Comparison of ENCODE assay signal across 8 mouse cellular contexts in the genomic region with DNA sequence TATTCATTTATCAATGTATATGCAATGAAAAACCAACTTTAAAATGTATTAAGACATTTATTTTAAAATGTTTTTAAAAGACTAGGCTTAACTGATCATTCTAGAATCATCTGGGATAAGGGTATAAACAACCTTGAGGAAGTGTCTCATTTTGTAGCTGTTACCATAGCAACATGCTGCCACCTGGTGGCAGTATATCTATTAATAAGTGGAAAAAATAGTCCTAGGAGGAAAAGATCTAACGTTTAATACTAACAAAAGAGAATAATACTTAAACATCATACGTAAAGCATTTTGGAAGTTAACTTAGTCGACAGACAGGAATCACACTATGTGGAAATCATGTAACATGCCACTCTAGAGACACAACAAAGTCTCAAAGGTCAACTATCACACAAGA. TPM values are rescaled to one million over a fixed set of nuclear protein-coding genes. Genes with fewer than 3 reads are reported as not detected.
DNase-seq lines count a peak whose midpoint lies in the region; ATAC-seq and TF ChIP-seq lines count a peak whose summit lies in the region.

No protein-coding gene starts in this region.

- WGBS in liver, embryonic 14.5 days (ENCODE audit: insufficient replicate concordance): 44% methylated on average over 3 of the region's 3 CpGs
- WGBS in liver, embryonic 11.5 days: 64% methylated on average over 3 of the region's 3 CpGs

- DNase-seq in gastrocnemius, adult 18-20 months (ENCODE audit: low spot score): peak; percentile 15
- no peak for DNase-seq in gastrocnemius, adult 8-10 months (ENCODE audit: low spot score in 2 of 2)
- peak in 2 of 3 experiments; percentile 25 to 27 for DNase-seq in liver, embryonic 14.5 days (ENCODE audit: low read depth in 3 of 3, low spot score in 3 of 3)
- DNase-seq in liver, embryonic 11.5 days (ENCODE audit: low spot score): no peak
- DNase-seq in MN1 (ENCODE audit: low spot score): peak; percentile 64
- DNase-seq in telencephalon, adult 2 months (ENCODE audit: low read depth, low spot score): peak; percentile 51

- no peak overlapping the region for H3K4me2 ChIP-seq in liver, embryonic 14.5 days (ENCODE audit: low read depth)
- H3K4me2 ChIP-seq in liver, embryonic 11.5 days: no peak overlapping the region

- no peaks in the 10 kb centered on the region for H3K27me3 ChIP-seq in liver, embryonic 14.5 days (ENCODE audit: control insufficient read depth, insufficient read depth, low read length)
- no peaks in the 10 kb centered on the region for H3K27me3 ChIP-seq in liver, embryonic 11.5 days (replicated peaks; ENCODE audit: control insufficient read depth, insufficient read depth, low read length)

- TF ChIP-seq EP300 in liver, embryonic 14.5 days (IDR thresholded peaks at IDR 0.05; ENCODE audit: low read depth): no peak

- peaks cover 47% of the 10 kb centered on the region for H3K36me3 ChIP-seq in liver, embryonic 14.5 days (replicated peaks; ENCODE audit: control insufficient read depth, insufficient read depth, low read depth)
- H3K36me3 ChIP-seq in liver, embryonic 11.5 days (ENCODE audit: control insufficient read depth, insufficient read depth, low read length): peaks cover 37% of the 10 kb centered on the region

- TF ChIP-seq CTCF in liver, embryonic 14.5 days (IDR thresholded peaks at IDR 0.05; ENCODE audit: low read depth): peak; percentile 38; the same call in 1 of the 2 replicates

- H3K4me3 ChIP-seq in liver, embryonic 14.5 days (ENCODE audit: insufficient read depth in 1 of 2, low read depth in 2 of 2, low read length in 2 of 2): no peak overlapping the region
- H3K4me3 ChIP-seq in liver, embryonic 11.5 days (ENCODE audit: low read depth, low read length): no peak overlapping the region

- ATAC-seq in liver, embryonic 14.5 days (ENCODE audit: insufficient read depth): no peak
- no peak for ATAC-seq in liver, embryonic 11.5 days (replicated peaks; ENCODE audit: low FRiP score)
- peak; percentile 88 for ATAC-seq in inflammation-experienced regulatory T-cells, adult 6 months
- ATAC-seq in frontal cortex, adult (ENCODE audit: low TSS enrichment): no peak

- H3K27ac ChIP-seq in liver, embryonic 14.5 days: no peak overlapping the region
- H3K27ac ChIP-seq in liver, embryonic 11.5 days (ENCODE audit: low read depth, low read length): no peak overlapping the region

- no peaks in the 10 kb centered on the region for H3K4me1 ChIP-seq in liver, embryonic 14.5 days (replicated peaks; ENCODE audit: control insufficient read depth in 2 of 2, insufficient read depth in 2 of 2, low read length in 1 of 2)
- no peaks in the 10 kb centered on the region for H3K4me1 ChIP-seq in liver, embryonic 11.5 days (replicated peaks; ENCODE audit: control insufficient read depth, insufficient read depth, low read length)

- H3K9me3 ChIP-seq in liver, embryonic 14.5 days (ENCODE audit: control insufficient read depth, low read length): no peaks in the 10 kb centered on the region
- H3K9me3 ChIP-seq in liver, embryonic 11.5 days (ENCODE audit: control insufficient read depth, low read length): no peaks in the 10 kb centered on the region

- no peak overlapping the region for H3K9ac ChIP-seq in liver, embryonic 14.5 days (replicated peaks)
- no peak overlapping the region for H3K9ac ChIP-seq in liver, embryonic 11.5 days (ENCODE audit: low read depth, low read length)

RNA-seq across cellular contexts. Expression of gene Srek1, which starts 23.0 kb away (rescaled TPM):
- total RNA-seq in gastrocnemius, adult 18-20 months (2021): 10 to 100 TPM; 18.1 to 18.3 TPM
- 10 to 100 TPM; 12.9 to 17.8 (median 17.3) TPM for total RNA-seq in gastrocnemius, adult 8-10 months (2022)
- polyA plus RNA-seq in liver, embryonic 14.5 days (2012; rRNA removed): 8.1 and 14.4 TPM in 2 replicates
- 16.3 and 20.3 TPM in 2 replicates for polyA plus RNA-seq in liver, embryonic 14.5 days (2014; fragmentation: Nextera tagmentation; extraction: Ambion mirVana)
- polyA plus RNA-seq in liver, embryonic 11.5 days (2014; fragmentation: Nextera tagmentation; extraction: Ambion mirVana): 61.7 and 68.4 TPM in 2 replicates
- 10 to 100 TPM; 71.5 to 97.2 (median 73.5) TPM for polyA plus RNA-seq in inflammation-experienced regulatory T-cells, adult 6 months (2017; shearing (Covaris generic))

Comparison
In these comparisons a context has a peak if more than half of its experiments do, and no peak if none do; other contexts are left out.
1. DNase-seq: peak in gastrocnemius, adult 18-20 months (single experiment), liver, embryonic 14.5 days (2 of 3), MN1 (single experiment) and telencephalon, adult 2 months (single experiment); none in gastrocnemius, adult 8-10 months (0 of 2) and liver, embryonic 11.5 days (single experiment).